ENCODE assay signal across 8 mouse cellular contexts in the genomic region with DNA sequence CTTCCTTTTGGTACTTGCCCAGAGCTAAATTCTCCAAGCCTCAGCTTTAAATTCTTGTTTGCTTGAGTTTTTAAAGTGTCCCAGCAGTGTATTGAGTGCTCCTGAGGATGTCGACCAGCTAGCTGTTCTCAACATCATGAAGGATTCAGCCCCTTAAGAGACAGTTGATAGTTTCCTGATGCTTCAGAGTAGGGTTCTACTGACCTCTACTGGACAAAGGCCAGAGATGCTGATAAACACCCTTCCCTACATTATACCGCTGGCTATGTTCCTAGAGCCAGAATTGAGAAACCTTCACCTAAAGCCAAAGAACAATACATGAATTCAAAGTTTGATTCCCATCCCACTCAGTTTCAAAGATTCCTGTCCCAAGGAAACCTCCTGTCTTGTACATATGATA. TPM values are rescaled to one million over a fixed set of nuclear protein-coding genes. Genes with fewer than 3 reads are reported as not detected.
DNase-seq lines count a peak whose midpoint lies in the region; ATAC-seq and TF ChIP-seq lines count a peak whose summit lies in the region.
"Had no signal": no experiment of that assay in that cellular context is flagged by ENCODE, and none has a peak within 500 bp of the region (broad histone marks: within the 10 kb centered on the region; RNA-seq: fewer than 3 reads in every experiment).

No protein-coding gene starts in this region.

- no peaks in the 10 kb centered on the region for H3K9me3 ChIP-seq in hindbrain, embryonic 16.5 days (ENCODE audit: control insufficient read depth, low read length)

- H3K4me3 ChIP-seq in layer of hippocampus, adult 2 months = no peak overlapping the region
- H3K4me3 ChIP-seq in hindbrain, embryonic 16.5 days (ENCODE audit: low read length) = no peak overlapping the region

- no peaks in the 10 kb centered on the region for H3K36me3 ChIP-seq in hindbrain, embryonic 16.5 days (ENCODE audit: control insufficient read depth, insufficient read depth, low read length)

- H3K4me1 ChIP-seq in hindbrain, embryonic 16.5 days (ENCODE audit: control insufficient read depth, insufficient read depth, low read depth, low read length) = no peaks in the 10 kb centered on the region

- no peak overlapping the region for H3K4me2 ChIP-seq in hindbrain, embryonic 16.5 days (ENCODE audit: low read length)

- 26% methylated on average over 2 of the region's 2 CpGs for WGBS in hindbrain, embryonic 16.5 days

- DNase-seq in layer of hippocampus, adult 2 months (ENCODE audit: low spot score in 2 of 2) = peak; percentile 16
- no peak for DNase-seq in layer of hippocampus, adult 8-10 months (ENCODE audit: low spot score in 2 of 2)
- DNase-seq in MN1 (ENCODE audit: low spot score) = peak; percentile 60
- peak; percentile 25 for DNase-seq in cerebellum, adult 9-10 months
- peak; percentile 58 for DNase-seq in naive thymus-derived CD4-positive, alpha-beta T cell, adult 2 months (ENCODE audit: low read depth)
- no peak for DNase-seq in layer of hippocampus, adult 9-11 months

- no peak overlapping the region for H3K9ac ChIP-seq in hindbrain, embryonic 16.5 days (ENCODE audit: low read depth, low read length)

- H3K27ac ChIP-seq in layer of hippocampus, adult 2 months = no peak overlapping the region
- no peak overlapping the region for H3K27ac ChIP-seq in hindbrain, embryonic 16.5 days (ENCODE audit: low read depth, low read length)
- H3K27ac ChIP-seq: macrophage had no signal

- no peaks in the 10 kb centered on the region; the same call in 1 of the 2 replicates for H3K27me3 ChIP-seq in hindbrain, embryonic 16.5 days (replicated peaks; ENCODE audit: control insufficient read depth, insufficient read depth, low read length)

- ATAC-seq in hindbrain, embryonic 16.5 days = peak; percentile 84

- TF ChIP-seq CTCF in layer of hippocampus, adult 2 months (conservative IDR thresholded peaks at IDR 0.05) = peak; percentile 79

RNA-seq across cellular contexts. Expression of a gene that starts 23.0 kb away (rescaled TPM):
- 1 to 10 TPM; 2.5 to 3.1 TPM for total RNA-seq in layer of hippocampus, adult 2 months (2021)
- total RNA-seq in layer of hippocampus, adult 8-10 months (2022) = 1 to 10 TPM; 2.1 to 3.7 (median 2.7) TPM
- 0.96 and 1.2 TPM in 2 replicates for polyA plus RNA-seq in hindbrain, embryonic 16.5 days (2015; fragmentation: Nextera tagmentation; extraction: Ambion mirVana)

RNA-seq across cellular contexts. Expression of a gene that starts 46.3 kb away (rescaled TPM):
- 10 to 100 TPM; 44.8 to 46.0 TPM for total RNA-seq in layer of hippocampus, adult 2 months (2021)
- total RNA-seq in layer of hippocampus, adult 8-10 months (2022) = 10 to 100 TPM; 32.3 to 47.4 (median 38.7) TPM
- 55.6 and 60.1 TPM in 2 replicates for polyA plus RNA-seq in hindbrain, embryonic 16.5 days (2015; fragmentation: Nextera tagmentation; extraction: Ambion mirVana)

Comparison
In these comparisons a context has a peak if more than half of its experiments do, and no peak if none do; other contexts are left out.
1. DNase-seq: peak in layer of hippocampus, adult 2 months (2 of 2), MN1 (single experiment), cerebellum, adult 9-10 months (single experiment) and naive thymus-derived CD4-positive, alpha-beta T cell, adult 2 months (single experiment); none in layer of hippocampus, adult 8-10 months (0 of 2) and layer of hippocampus, adult 9-11 months (single experiment).